Mouse (Mus musculus) hindbrain, embryonic 16.5 days (tissue): Measurements from ENCODE around the gene Tec. TPM values are rescaled to one million over a fixed set of nuclear protein-coding genes. Genes with fewer than 3 reads are reported as not detected.

Experiments
- ATAC-seq: fragments of 200-750 bp; cut with Nextera tagmentation; 2 replicates; pipeline ENCODE4 v1.8.0; 2017; ENCODE audit warnings: moderate TSS enrichment, moderate library complexity
- H3K27ac ChIP-seq: fragments of 300-500 bp; sonication (generic); 2 replicates; pipeline ENCODE4 v1.5.1; 2014; ENCODE audit warnings: low read depth, mild to moderate bottlenecking, control low read depth, low read length, moderate library complexity
- H3K27me3 ChIP-seq: fragments of 300-500 bp; sonication (generic); replicated peaks from 2 replicates; pipeline ENCODE4 v1.6.1; 2014; ENCODE audit warnings: low read length; ENCODE audit not compliant: control insufficient read depth, insufficient read depth
- H3K36me3 ChIP-seq: fragments of 300-500 bp; sonication (generic); 2 replicates; pipeline ENCODE4 v1.6.1; 2014; ENCODE audit warnings: mild to moderate bottlenecking, low read length, moderate library complexity, mixed read lengths; ENCODE audit not compliant: control insufficient read depth, insufficient read depth
- H3K4me1 ChIP-seq: fragments of 300-500 bp; sonication (generic); 2 replicates; pipeline ENCODE4 v1.6.1; 2014; ENCODE audit warnings: low read depth, low read length; ENCODE audit not compliant: control insufficient read depth, insufficient read depth
- H3K4me2 ChIP-seq: fragments of 300-500 bp; sonication (generic); 2 replicates; pipeline ENCODE4 v1.6.1; 2014; ENCODE audit warnings: mild to moderate bottlenecking, low read length, control low read depth, moderate library complexity
- H3K4me3 ChIP-seq: fragments of 300-500 bp; sonication (generic); 2 replicates; pipeline ENCODE4 v1.5.1; 2014; ENCODE audit warnings: mild to moderate bottlenecking, low read length, control low read depth, moderate library complexity
- H3K9ac ChIP-seq: fragments of 300-500 bp; sonication (generic); 2 replicates; pipeline ENCODE4 v1.6.1; 2014; ENCODE audit warnings: low read depth, mild to moderate bottlenecking, control low read depth, low read length, moderate library complexity
- H3K9me3 ChIP-seq: fragments of 300-500 bp; sonication (generic); 2 replicates; pipeline ENCODE4 v1.6.1; 2014; ENCODE audit warnings: mild to moderate bottlenecking, low read length, moderate library complexity; ENCODE audit not compliant: control insufficient read depth
- WGBS: fragments of 180-500 bp; shearing (Covaris S2); extraction: QIAGEN DNeasy Blood & Tissue Kit; methylation state at CpG from one replicate; pipeline ENCODE4 v1.1.7; 2014; 5-methylcytosine and 5-hydroxymethylcytosine counted together
- polyA plus RNA-seq: library from polyadenylated mRNA; unstranded; fragments of >200 nt; fragmentation: Nextera tagmentation; extraction: Ambion mirVana; gene quantifications from 2 replicates; pipeline ENCODE4 v1.2.1, GENCODE M21; 2015

Tec gene
- polyA plus RNA-seq, 1 experiment from 2014 or later: 8.4 TPM

- Histone ChIP-seq H3K9ac (no peak overlapping the region), H3K4me3 (no peak overlapping the region), H3K9me3 (no peaks in the 10 kb centered on the region), H3K27ac (no peak overlapping the region), H3K27me3 (no peaks in the 10 kb centered on the region), H3K4me2 (no peak overlapping the region), H3K36me3 (no peaks in the 10 kb centered on the region), H3K4me1 (no peaks in the 10 kb centered on the region)
- no peak for ATAC-seq
- 45% methylated on average over 7 of the region's 7 CpGs for WGBS
Measured at GRCm38 (mm10) chr5:72735763-72736162, 132.5 kb downstream of the Tec start.

DNA sequence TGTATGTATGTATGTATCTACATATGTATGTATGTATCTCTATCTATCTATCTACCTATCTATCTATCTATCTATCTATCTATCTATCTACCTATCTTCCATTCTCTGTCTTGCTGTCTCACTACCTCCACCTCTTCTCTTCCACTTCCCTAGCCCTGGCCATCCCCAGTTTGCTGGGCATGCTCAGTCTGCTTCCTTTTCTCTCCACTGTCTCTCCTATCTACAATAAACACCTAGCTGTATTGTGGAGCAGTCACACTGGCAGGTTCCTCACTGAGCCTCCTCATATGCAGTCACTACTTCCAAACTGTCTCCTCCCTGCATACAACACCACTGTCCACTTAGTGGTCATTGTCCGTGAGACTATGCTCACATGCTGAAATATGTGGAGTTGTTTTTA lies 135.4 kb downstream of the Tec start:
- H3K4me2 ChIP-seq: no peak overlapping the region
- H3K4me3 ChIP-seq: no peak overlapping the region
- no peak for ATAC-seq
- H3K9me3 ChIP-seq: no peaks in the 10 kb centered on the region
- WGBS: 88% methylated on average over 1 of the region's 1 CpGs
- H3K9ac ChIP-seq: no peak overlapping the region
- H3K27ac ChIP-seq: no peak overlapping the region
- no peaks in the 10 kb centered on the region for H3K36me3 ChIP-seq
- H3K4me1 ChIP-seq: no peaks in the 10 kb centered on the region
- H3K27me3 ChIP-seq: no peaks in the 10 kb centered on the region

DNA sequence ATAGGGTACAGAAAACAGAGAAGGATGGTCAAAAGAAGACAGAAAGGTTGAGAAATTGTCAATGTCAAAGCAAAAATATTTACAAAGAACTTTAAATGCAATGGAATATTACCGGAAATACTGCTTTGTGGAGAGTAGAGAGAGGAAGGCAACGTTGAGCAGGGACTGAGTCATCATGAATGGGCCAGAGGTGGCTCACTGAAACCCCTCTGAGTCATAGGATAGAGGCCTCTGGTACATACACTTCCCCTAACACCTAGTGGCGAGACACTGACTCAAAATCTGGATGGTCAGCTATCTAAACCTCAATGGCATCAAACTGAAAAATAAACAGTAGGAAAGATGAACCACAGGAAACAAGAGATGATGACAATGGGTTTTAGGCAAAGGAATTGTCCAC lies 142.9 kb downstream of the Tec start:
- Histone ChIP-seq H3K27ac (no peak overlapping the region), H3K27me3 (no peaks in the 10 kb centered on the region), H3K9me3 (no peaks in the 10 kb centered on the region), H3K4me3 (no peak overlapping the region), H3K36me3 (no peaks in the 10 kb centered on the region), H3K4me2 (no peak overlapping the region), H3K4me1 (no peaks in the 10 kb centered on the region), H3K9ac (no peak overlapping the region)
- ATAC-seq: no peak
- WGBS: 79% methylated on average over 3 of the region's 3 CpGs

DNA sequence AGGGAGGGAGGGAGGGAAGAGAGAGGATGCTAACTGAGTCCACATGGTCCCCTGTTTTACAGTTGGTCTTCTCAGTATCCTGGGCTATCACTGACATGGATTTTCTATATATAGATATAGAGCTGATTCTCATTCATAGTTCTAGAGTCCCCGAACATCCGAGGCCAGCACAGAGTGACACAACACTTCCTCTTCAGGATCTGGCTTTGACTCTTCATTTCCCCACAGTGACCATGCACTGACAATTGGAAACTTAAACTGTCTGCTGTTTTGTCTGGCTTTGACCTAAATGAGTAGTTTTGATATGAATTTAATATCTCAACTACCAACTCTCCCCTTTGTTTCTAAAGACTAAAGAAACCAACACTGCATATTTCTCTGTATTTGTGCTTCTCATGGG lies 144.9 kb downstream of the Tec start:
- ATAC-seq: no peak
- WGBS: 76% methylated on average over 2 of the region's 2 CpGs

GRCm38 (mm10) chr5:72720587-72720986 lies 147.7 kb downstream of the Tec start:
- Histone ChIP-seq H3K9ac (no peak overlapping the region), H3K36me3 (no peaks in the 10 kb centered on the region), H3K9me3 (no peaks in the 10 kb centered on the region), H3K4me3 (no peak overlapping the region), H3K27me3 (no peaks in the 10 kb centered on the region), H3K27ac (no peak overlapping the region), H3K4me1 (no peaks in the 10 kb centered on the region), H3K4me2 (no peak overlapping the region)
- no peak for ATAC-seq
- WGBS: 65% methylated on average over 7 of the region's 7 CpGs

More for the DNA sequence above, 144.9 kb downstream of the Tec start:
- H3K27ac ChIP-seq: no peak overlapping the region
- no peaks in the 10 kb centered on the region for H3K27me3 ChIP-seq
- H3K4me1 ChIP-seq: no peaks in the 10 kb centered on the region
- no peak overlapping the region for H3K9ac ChIP-seq
- no peak overlapping the region for H3K4me2 ChIP-seq
- no peaks in the 10 kb centered on the region for H3K9me3 ChIP-seq
- no peak overlapping the region for H3K4me3 ChIP-seq
- no peaks in the 10 kb centered on the region for H3K36me3 ChIP-seq

GRCm38 (mm10) chr5:72710572-72711278 lies 157.6 kb downstream of the Tec start:
- 29% methylated on average over 4 of the region's 4 CpGs for WGBS
- no peak overlapping the region for H3K9ac ChIP-seq
- H3K27ac ChIP-seq: no peak overlapping the region
- H3K9me3 ChIP-seq: no peaks in the 10 kb centered on the region
- ATAC-seq: no peak
- no peak overlapping the region for H3K4me3 ChIP-seq
- no peaks in the 10 kb centered on the region for H3K4me1 ChIP-seq
- no peak overlapping the region for H3K4me2 ChIP-seq
- H3K27me3 ChIP-seq: no peaks in the 10 kb centered on the region
- no peaks in the 10 kb centered on the region for H3K36me3 ChIP-seq

- H3K27ac ChIP-seq: no peak overlapping the region
- 95% methylated on average over 9 of the region's 9 CpGs for WGBS
- H3K36me3 ChIP-seq: no peaks in the 10 kb centered on the region
- peaks cover 5% of the 10 kb centered on the region for H3K9me3 ChIP-seq
- no peaks in the 10 kb centered on the region for H3K27me3 ChIP-seq
- H3K4me1 ChIP-seq: no peaks in the 10 kb centered on the region
- H3K4me3 ChIP-seq: no peak overlapping the region
- H3K9ac ChIP-seq: no peak overlapping the region
- no peak overlapping the region for H3K4me2 ChIP-seq
- ATAC-seq: no peak
Measured at GRCm38 (mm10) chr5:72709976-72710375, 158.3 kb downstream of the Tec start.

DNA sequence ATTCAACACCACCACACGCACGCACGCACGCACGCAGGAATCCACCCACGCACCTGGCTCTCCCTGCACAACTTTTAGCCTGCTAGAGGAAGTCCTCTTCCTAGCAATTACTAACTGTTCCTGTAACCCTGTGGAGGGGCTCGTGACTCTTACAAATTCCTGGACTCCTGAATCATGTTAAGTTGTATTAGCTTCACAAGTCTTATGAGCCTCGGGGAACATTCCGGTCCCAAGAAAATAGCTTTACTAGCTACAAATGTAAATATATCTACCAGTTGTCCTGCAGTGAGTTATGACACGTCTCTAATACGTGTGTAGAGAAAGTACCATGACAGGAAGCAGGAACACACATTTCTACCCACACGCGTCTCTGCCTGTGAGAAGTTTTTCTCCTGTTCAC lies 158.8 kb downstream of the Tec start:
- ATAC-seq: no peak
- Histone ChIP-seq H3K36me3 (no peaks in the 10 kb centered on the region), H3K27me3 (no peaks in the 10 kb centered on the region), H3K4me3 (no peak overlapping the region), H3K9me3 (peaks cover 7% of the 10 kb centered on the region), H3K4me2 (no peak overlapping the region), H3K27ac (no peak overlapping the region), H3K4me1 (no peaks in the 10 kb centered on the region), H3K9ac (no peak overlapping the region)
- 89% methylated on average over 13 of the region's 13 CpGs for WGBS

DNA sequence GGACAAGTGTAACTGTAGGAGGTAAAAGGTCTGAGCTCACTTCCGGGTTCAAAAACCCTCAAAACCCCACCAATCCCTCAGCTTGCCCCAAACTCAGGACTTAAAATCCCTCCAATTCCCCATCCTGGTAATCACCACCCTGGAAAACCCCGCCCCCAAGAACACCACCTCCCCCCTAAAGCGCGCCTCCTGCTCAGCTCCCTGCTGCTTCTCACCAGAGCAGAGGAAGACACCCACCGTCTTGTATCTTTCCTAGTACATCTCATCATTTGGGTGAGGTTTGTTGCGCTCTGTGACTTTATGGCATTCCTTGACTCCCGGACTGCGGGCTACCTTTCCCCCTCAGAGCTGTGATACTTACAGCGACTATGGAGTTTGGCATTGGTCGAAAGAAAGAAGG lies 161.6 kb downstream of the Tec start:
- Histone ChIP-seq H3K4me3 (no peak overlapping the region), H3K27me3 (no peaks in the 10 kb centered on the region), H3K9me3 (peaks cover 7% of the 10 kb centered on the region), H3K9ac (no peak overlapping the region), H3K36me3 (no peaks in the 10 kb centered on the region), H3K27ac (no peak overlapping the region), H3K4me2 (no peak overlapping the region), H3K4me1 (no peaks in the 10 kb centered on the region)
- no peak for ATAC-seq
- WGBS: 61% methylated on average over 10 of the region's 10 CpGs
